Mouse (Mus musculus): ENCODE results near the gene Kdm5b. TPM values are rescaled to one million over a fixed set of nuclear protein-coding genes. Genes with fewer than 3 reads are reported as not detected.
A peak's percentile ranks its signal among the peaks of the same experiment; 100 is the strongest.
"Not testable (repeated sequence)": the region's sequence is repeated elsewhere in the genome, so short reads cannot be mapped to it uniquely, and the experiment has no call there.

The Kdm5b gene
- total RNA-seq (2021): 10 to 100 TPM; 63.8 to 66.6 TPM

- intact Hi-C loops (cut with DNase I): no loop called here
Observed at GRCm38 (mm10) chr1:134559976-134560375, at the start of gene Kdm5b. Gene Kdm5b (plus strand): TSS chr1:134560171.

DNA sequence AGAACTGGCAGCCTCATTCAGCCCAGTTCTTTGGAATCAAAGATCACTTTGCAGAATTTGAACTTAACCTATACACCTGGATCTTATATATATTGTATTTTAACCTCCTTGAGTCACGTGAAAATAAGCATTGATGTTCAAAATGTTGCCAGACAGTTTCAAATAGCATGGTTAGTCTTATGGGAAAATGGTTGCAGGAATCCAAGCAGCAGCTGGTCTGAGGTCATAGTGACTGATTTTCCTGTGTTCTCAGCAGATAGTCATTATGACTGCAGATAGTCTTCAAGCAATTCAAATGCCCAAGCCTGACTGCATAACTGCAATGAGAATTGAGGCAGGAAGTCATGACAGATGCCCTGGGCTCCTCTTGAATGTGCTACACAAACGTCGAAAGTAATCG, 47.8 kb upstream of the Kdm5b start:
- intact Hi-C loops (cut with DNase I): loop anchor here (10.0 kb wide), 1 partner anchor 93 kb away; no protein-coding TSS in a partner anchor
- DNase-seq (ENCODE audit: extremely low spot score in 1 of 2, low spot score in 2 of 2): no peak

More at GRCm38 (mm10) chr1:134559976-134560375, at the start of gene Kdm5b:
- DNase-seq (ENCODE audit: extremely low spot score in 1 of 2, low spot score in 2 of 2): peak; percentile 80 to 93

- no peak for DNase-seq (ENCODE audit: extremely low spot score in 1 of 2, low spot score in 2 of 2)
- intact Hi-C loops (cut with DNase I): loop anchor here (10.0 kb wide), 1 partner anchor 92 kb away; no protein-coding TSS in a partner anchor
Observed at GRCm38 (mm10) chr1:134512584-134512983, 47.4 kb upstream of the Kdm5b start.

DNA sequence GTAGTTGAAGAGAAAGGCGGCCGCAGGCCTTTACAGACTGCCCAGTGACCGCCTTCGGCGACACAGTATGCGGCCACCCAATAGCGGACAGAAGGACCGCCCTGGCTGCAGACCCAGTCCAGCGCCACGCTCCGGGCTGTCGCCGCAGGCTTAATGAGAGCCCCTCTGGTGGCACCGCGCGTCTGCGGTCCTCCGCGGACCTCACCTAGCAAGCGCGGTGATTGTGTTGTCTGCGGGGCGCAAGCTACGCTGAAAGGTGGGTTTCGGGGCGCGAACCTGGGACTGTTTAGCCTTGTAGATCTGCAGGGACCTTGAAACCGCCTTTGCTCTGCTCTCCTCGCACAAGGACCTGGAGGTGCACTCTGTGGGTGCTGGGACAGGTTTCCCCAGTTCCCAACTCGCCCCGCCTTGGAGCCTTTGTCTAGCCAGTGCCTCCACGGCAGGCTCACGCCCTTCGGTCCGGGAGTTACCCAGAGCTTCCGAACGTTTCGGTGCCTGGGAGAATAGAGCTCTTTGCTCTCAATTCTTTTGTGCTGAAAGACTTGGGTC, 46.6 kb upstream of the Kdm5b start:
- intact Hi-C loops (cut with DNase I): loop anchor here (10.0 kb wide), 1 partner anchor 91 kb away; no protein-coding TSS in a partner anchor

DNA sequence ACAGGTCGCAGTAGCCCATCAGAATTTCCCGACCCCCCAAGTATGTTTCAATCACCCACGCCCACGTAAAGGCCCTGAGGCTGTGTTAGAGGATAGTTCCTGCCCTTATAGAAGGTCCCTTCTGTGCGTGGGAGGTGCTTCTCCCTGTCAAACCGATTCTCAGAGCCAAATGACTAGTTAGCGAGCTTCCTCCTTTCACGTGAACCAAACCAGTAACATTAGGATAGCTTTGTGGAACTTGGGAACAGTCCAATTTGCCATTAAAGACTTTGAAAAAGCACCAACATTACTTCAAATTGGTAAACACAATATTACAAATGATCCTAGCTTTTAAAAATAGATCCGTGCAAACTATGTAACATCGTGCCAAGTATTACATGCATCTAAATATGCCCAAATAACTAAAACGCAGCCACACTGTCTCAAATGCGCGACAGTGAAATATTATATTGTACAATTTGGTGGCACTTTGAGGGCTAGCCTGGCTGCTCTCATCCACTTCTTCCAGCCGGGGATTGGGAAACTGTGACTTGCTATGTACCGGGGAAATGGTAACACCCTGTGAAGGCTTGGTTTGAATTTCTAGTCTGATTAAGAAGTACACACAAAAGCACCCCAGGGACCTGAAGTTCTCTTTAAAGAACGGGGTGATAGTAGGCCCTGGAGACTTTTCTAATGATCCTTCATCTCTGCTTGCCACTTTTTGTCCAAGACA, 45.9 kb upstream of the Kdm5b start:
- DNase-seq (ENCODE audit: extremely low spot score in 1 of 2, low spot score in 2 of 2): peak in 1 of 2 experiments; percentile 32
- intact Hi-C loops (cut with DNase I): loop anchor here (10.0 kb wide), 1 partner anchor 91 kb away; no protein-coding TSS in a partner anchor

More for the DNA sequence above, 46.6 kb upstream of the Kdm5b start:
- peak in 1 of 2 experiments; percentile 28 for DNase-seq (ENCODE audit: extremely low spot score in 1 of 2, low spot score in 2 of 2)

- DNase-seq (ENCODE audit: extremely low spot score in 1 of 2, low spot score in 2 of 2): no peak
Observed at GRCm38 (mm10) chr1:134515891-134516290, 44.1 kb upstream of the Kdm5b start.

GRCm38 (mm10) chr1:134516491-134517198, 43.3 kb upstream of the Kdm5b start:
- intact Hi-C loops (cut with DNase I): loop anchor here (10.0 kb wide), 1 partner anchor 88 kb away; no protein-coding TSS in a partner anchor
- peak in 1 of 2 experiments; percentile 64 for DNase-seq (ENCODE audit: extremely low spot score in 1 of 2, low spot score in 2 of 2)

More at GRCm38 (mm10) chr1:134515891-134516290, 44.1 kb upstream of the Kdm5b start:
- intact Hi-C loops (cut with DNase I): loop anchor here (10.0 kb wide), 1 partner anchor 89 kb away; no protein-coding TSS in a partner anchor

- intact Hi-C loops (cut with DNase I): loop anchor here (10.0 kb wide), 1 partner anchor 87 kb away; no protein-coding TSS in a partner anchor
- not testable (repeated sequence) for DNase-seq (ENCODE audit: extremely low spot score in 1 of 2, low spot score in 2 of 2)
Observed at GRCm38 (mm10) chr1:134517841-134518240, 42.1 kb upstream of the Kdm5b start.

- DNase-seq (ENCODE audit: extremely low spot score in 1 of 2, low spot score in 2 of 2): peak; percentile 76 to 87
- intact Hi-C loops (cut with DNase I): loop anchor here (10.0 kb wide), 1 partner anchor 86 kb away; no protein-coding TSS in a partner anchor
Observed at GRCm38 (mm10) chr1:134518677-134519076, 41.3 kb upstream of the Kdm5b start.

- intact Hi-C loops (cut with DNase I): loop anchor here (10.0 kb wide), 1 partner anchor 86 kb away; no protein-coding TSS in a partner anchor
- not testable (repeated sequence) for DNase-seq (ENCODE audit: extremely low spot score in 1 of 2, low spot score in 2 of 2)
Observed at GRCm38 (mm10) chr1:134519201-134519600, 40.8 kb upstream of the Kdm5b start.

- intact Hi-C loops (cut with DNase I): no loop called here
- no peak for DNase-seq (ENCODE audit: extremely low spot score in 1 of 2, low spot score in 2 of 2)
Observed at GRCm38 (mm10) chr1:134520001-134520721, 39.8 kb upstream of the Kdm5b start.

GRCm38 (mm10) chr1:134521163-134521562, 38.8 kb upstream of the Kdm5b start:
- no peak for DNase-seq (ENCODE audit: extremely low spot score in 1 of 2, low spot score in 2 of 2)
- intact Hi-C loops (cut with DNase I): no loop called here

- no peak for DNase-seq (ENCODE audit: extremely low spot score in 1 of 2, low spot score in 2 of 2)
- intact Hi-C loops (cut with DNase I): no loop called here
Observed at GRCm38 (mm10) chr1:134522325-134522724, 37.6 kb upstream of the Kdm5b start.

DNA sequence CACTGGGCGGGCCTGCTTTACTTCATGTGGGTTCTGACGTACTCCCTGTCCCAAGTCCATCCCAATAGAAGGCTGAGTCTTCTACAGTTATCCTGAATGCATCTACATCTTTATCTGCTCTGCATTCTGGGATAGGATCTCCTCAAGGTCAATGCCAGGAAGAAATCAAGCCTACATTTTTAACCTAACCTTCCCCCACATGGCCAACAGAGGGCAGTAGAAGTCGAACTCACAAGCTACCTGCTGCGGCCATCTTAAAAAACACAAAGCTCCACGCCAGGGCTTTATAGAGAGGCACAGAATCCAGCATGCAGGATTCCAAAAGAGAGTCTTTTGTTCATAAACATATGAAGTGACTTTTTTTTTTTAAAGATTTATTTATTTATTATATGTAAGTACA, 35.5 kb upstream of the Kdm5b start:
- intact Hi-C loops (cut with DNase I): no loop called here
- DNase-seq (ENCODE audit: extremely low spot score in 1 of 2, low spot score in 2 of 2): no peak

- intact Hi-C loops (cut with DNase I): no loop called here
- no peak for DNase-seq (ENCODE audit: extremely low spot score in 1 of 2, low spot score in 2 of 2)
Observed at GRCm38 (mm10) chr1:134525015-134525414, 35.0 kb upstream of the Kdm5b start.

- intact Hi-C loops (cut with DNase I): no loop called here
- no peak for DNase-seq (ENCODE audit: extremely low spot score in 1 of 2, low spot score in 2 of 2)
Observed at GRCm38 (mm10) chr1:134526752-134527151, 33.2 kb upstream of the Kdm5b start.

- intact Hi-C loops (cut with DNase I): no loop called here
- DNase-seq (ENCODE audit: extremely low spot score in 1 of 2, low spot score in 2 of 2): peak; percentile 53 to 65
Observed at GRCm38 (mm10) chr1:134530618-134531017, 29.4 kb upstream of the Kdm5b start.

- intact Hi-C loops (cut with DNase I); DNase-seq (ENCODE audit: extremely low spot score in 1 of 2, low spot score in 2 of 2): not testable (repeated sequence)
Observed at GRCm38 (mm10) chr1:134533710-134534109, 26.3 kb upstream of the Kdm5b start.

Data from left cerebral cortex, postnatal 10 days (tissue).